Mouse (Mus musculus) small intestine, adult 2 months (tissue): ENCODE results near the gene Galk1. TPM values are rescaled to one million over a fixed set of nuclear protein-coding genes. Genes with fewer than 3 reads are reported as not detected.

ENCODE experiments used
- H3K27ac ChIP-seq: fragments of 200-500 bp; 2 replicates; pipeline ENCODE4 v1.5.1; 2012; ENCODE audit warnings: low read depth, low read length, control low read depth, inconsistent platforms; ENCODE audit not compliant: insufficient read depth
- H3K27me3 ChIP-seq: fragments of 200-500 bp; 2 replicates; pipeline ENCODE4 v1.6.1; 2012; ENCODE audit warnings: mild to moderate bottlenecking, moderate library complexity, low read length, inconsistent platforms; ENCODE audit not compliant: control insufficient read depth, insufficient read depth
- H3K36me3 ChIP-seq: fragments of 200-500 bp; 2 replicates; pipeline ENCODE4 v1.6.1; 2012; ENCODE audit warnings: mild to moderate bottlenecking, low read length, control low read depth, inconsistent platforms; ENCODE audit not compliant: control insufficient read depth, insufficient read depth
- H3K4me1 ChIP-seq: fragments of 200-500 bp; 2 replicates; pipeline ENCODE4 v1.6.1; 2012; ENCODE audit warnings: low read length, inconsistent platforms, mixed read lengths; ENCODE audit not compliant: control insufficient read depth, insufficient read depth, insufficient read length
- H3K4me3 ChIP-seq: fragments of 200-500 bp; 2 replicates; pipeline ENCODE4 v1.5.1; 2012; ENCODE audit warnings: low read depth, mild to moderate bottlenecking, control low read depth, inconsistent platforms, low read length, moderate library complexity
- CTCF ChIP-seq: fragments of 200-500 bp; IDR thresholded peaks from 2 replicates; pipeline ENCODE4 v1.5.1; 2012; ENCODE audit warnings: low read depth, mild to moderate bottlenecking, control low read depth, inconsistent platforms, low read length, moderate library complexity, mixed read lengths; ENCODE audit not compliant: insufficient replicate concordance, insufficient read length; ENCODE audit errors: extremely low read depth
- POLR2A ChIP-seq: fragments of 200-500 bp; IDR thresholded peaks from 2 replicates; pipeline ENCODE4 v1.6.1; 2012; ENCODE audit warnings: low read depth, mild to moderate bottlenecking, control low read depth, inconsistent platforms, low read length, moderate library complexity
- WGBS: fragments of 180-500 bp; shearing (Covaris S2); methylation state at CpG from one replicate; pipeline ENCODE4 v1.1.7; 2018; 5-methylcytosine and 5-hydroxymethylcytosine counted together
- polyA plus RNA-seq: library from polyadenylated mRNA; depleted of rRNA; stranded (reverse); fragments of >200 nt; gene quantifications from 2 replicates; pipeline ENCODE4 v1.2.3, GENCODE M21; 2012

The Galk1 gene
- polyA plus RNA-seq, 1 experiment = 53.3 TPM

GRCm38 (mm10) chr11:115974309-115975082 lies 38.0 kb downstream of the Galk1 start, which contains the start of gene Itgb4:
Gene Itgb4 (plus strand): TSS chr11:115974709.
- H3K27me3 ChIP-seq = no peaks in the 10 kb centered on the region
- H3K27ac ChIP-seq = peak within 1 kb of the TSS; percentile 92
- peaks cover 15% of the 10 kb centered on the region for H3K36me3 ChIP-seq
- 7% methylated on average over 58 of the region's 58 CpGs for WGBS
- peaks cover 22% of the 10 kb centered on the region for H3K4me1 ChIP-seq
- H3K4me3 ChIP-seq = peak within 1 kb of the TSS; percentile 79
- no peak for TF ChIP-seq CTCF
- TF ChIP-seq POLR2A = no peak; the same call in none of the 2 replicates

GRCm38 (mm10) chr11:115971016-115971415 lies 41.5 kb downstream of the Galk1 start:
- 27% methylated on average over 6 of the region's 6 CpGs for WGBS
- peaks cover 7% of the 10 kb centered on the region; the same call in 1 of the 2 replicates for H3K36me3 ChIP-seq
- TF ChIP-seq POLR2A (no peak), CTCF (no peak)
- no peak overlapping the region for H3K27ac ChIP-seq
- H3K4me3 ChIP-seq = no peak overlapping the region
- no peaks in the 10 kb centered on the region for H3K27me3 ChIP-seq
- H3K4me1 ChIP-seq = peaks cover 16% of the 10 kb centered on the region; the same call in 1 of the 2 replicates

GRCm38 (mm10) chr11:115970006-115970673 lies 42.4 kb downstream of the Galk1 start:
- Histone ChIP-seq H3K4me3 (no peak overlapping the region), H3K27ac (peak overlapping the region; percentile 6; the same call in 1 of the 2 replicates), H3K27me3 (no peaks in the 10 kb centered on the region), H3K4me1 (peaks cover 17% of the 10 kb centered on the region), H3K36me3 (peaks cover 9% of the 10 kb centered on the region; the same call in 1 of the 2 replicates)
- 33% methylated on average over 15 of the region's 15 CpGs for WGBS
- no peak for TF ChIP-seq CTCF
- no peak for TF ChIP-seq POLR2A

GRCm38 (mm10) chr11:115968731-115969405 lies 43.7 kb downstream of the Galk1 start:
- Histone ChIP-seq H3K27ac (no peak overlapping the region), H3K4me3 (no peak overlapping the region), H3K27me3 (no peaks in the 10 kb centered on the region), H3K36me3 (peaks cover 19% of the 10 kb centered on the region), H3K4me1 (peaks cover 26% of the 10 kb centered on the region)
- 75% methylated on average over 5 of the region's 5 CpGs for WGBS
- TF ChIP-seq POLR2A (no peak), CTCF (no peak)

- peaks cover 52% of the 10 kb centered on the region for H3K36me3 ChIP-seq
- H3K27ac ChIP-seq = 0 out of 2 replicates have a peak overlapping the region, but pooled peaks have one; percentile 16
- no peak for TF ChIP-seq CTCF
- TF ChIP-seq POLR2A = no peak
These were observed 47.4 kb downstream of the Galk1 start for GRCm38 (mm10) chr11:115964977-115965604.

GRCm38 (mm10) chr11:115962651-115963412 lies 49.7 kb downstream of the Galk1 start:
- TF ChIP-seq CTCF (no peak), POLR2A (no peak)
- no peaks in the 10 kb centered on the region for H3K27me3 ChIP-seq
- peaks cover 59% of the 10 kb centered on the region for H3K36me3 ChIP-seq
- H3K27ac ChIP-seq = no peak overlapping the region
- 95% methylated on average over 9 of the region's 9 CpGs for WGBS
- no peak overlapping the region for H3K4me3 ChIP-seq
- peaks cover 14% of the 10 kb centered on the region for H3K4me1 ChIP-seq

More at GRCm38 (mm10) chr11:115964977-115965604, 47.4 kb downstream of the Galk1 start:
- no peak overlapping the region for H3K4me3 ChIP-seq
- peaks cover 21% of the 10 kb centered on the region for H3K4me1 ChIP-seq
- WGBS = 55% methylated on average over 10 of the region's 10 CpGs
- no peaks in the 10 kb centered on the region for H3K27me3 ChIP-seq
